Mouse (Mus musculus): ENCODE data around the gene Grap. TPM values are rescaled to one million over a fixed set of nuclear protein-coding genes. Genes with fewer than 3 reads are reported as not detected.

Grap gene
- polyA plus RNA-seq, 1 experiment from 2014 or later = 4.9 TPM

GRCm38 (mm10) chr11:61671781-61672383 is 18.8 kb downstream of the Grap start:
- 68% methylated on average over 18 of the region's 19 CpGs for WGBS
- no peak for ATAC-seq (ENCODE audit: low FRiP score, low TSS enrichment)
- Histone ChIP-seq H3K4me3 (ENCODE audit: low read depth, low read length) (no peak overlapping the region), H3K4me1 (replicated peaks; ENCODE audit: control insufficient read depth, insufficient read depth) (0 out of 2 replicates have a peak, but pooled peaks cover 2% of the 10 kb centered on the region), H3K36me3 (ENCODE audit: control insufficient read depth, insufficient read depth, low read length) (no peaks in the 10 kb centered on the region), H3K27ac (replicated peaks) (no peak overlapping the region), H3K9me3 (ENCODE audit: control insufficient read depth, low read length) (no peaks in the 10 kb centered on the region), H3K4me2 (replicated peaks; ENCODE audit: low read depth) (no peak overlapping the region), H3K27me3 (ENCODE audit: control insufficient read depth, insufficient read depth, low read length) (no peaks in the 10 kb centered on the region), H3K9ac (ENCODE audit: low read length) (no peak overlapping the region)
- TF ChIP-seq EP300 (optimal IDR thresholded peaks at IDR 0.05) (no peak), CTCF (IDR thresholded peaks at IDR 0.05; ENCODE audit: low read depth) (no peak)
- no peak for DNase-seq (ENCODE audit: low spot score)

GRCm38 (mm10) chr11:61673686-61674085 is 20.6 kb downstream of the Grap start:
- TF ChIP-seq CTCF (IDR thresholded peaks at IDR 0.05; ENCODE audit: low read depth) (peak; percentile 57), EP300 (optimal IDR thresholded peaks at IDR 0.05) (no peak)
- ATAC-seq (ENCODE audit: low FRiP score, low TSS enrichment) (no peak), DNase-seq (ENCODE audit: low spot score) (peak; percentile 46)
- H3K27me3 ChIP-seq (ENCODE audit: control insufficient read depth, insufficient read depth, low read length) = no peaks in the 10 kb centered on the region
- H3K4me1 ChIP-seq (replicated peaks; ENCODE audit: control insufficient read depth, insufficient read depth) = 0 out of 2 replicates have a peak, but pooled peaks cover 2% of the 10 kb centered on the region
- H3K27ac ChIP-seq (replicated peaks) = no peak overlapping the region
- H3K9me3 ChIP-seq (ENCODE audit: control insufficient read depth, low read length) = no peaks in the 10 kb centered on the region
- H3K36me3 ChIP-seq (ENCODE audit: control insufficient read depth, insufficient read depth, low read length) = no peaks in the 10 kb centered on the region
- no peak overlapping the region for H3K4me2 ChIP-seq (replicated peaks; ENCODE audit: low read depth)
- WGBS = 45% methylated on average over 8 of the region's 8 CpGs
- H3K4me3 ChIP-seq (ENCODE audit: low read depth, low read length) = no peak overlapping the region
- H3K9ac ChIP-seq (ENCODE audit: low read length) = no peak overlapping the region

- Histone ChIP-seq H3K4me1 (replicated peaks; ENCODE audit: control insufficient read depth, insufficient read depth) (0 out of 2 replicates have a peak, but pooled peaks cover 2% of the 10 kb centered on the region), H3K4me2 (replicated peaks; ENCODE audit: low read depth) (no peak overlapping the region), H3K36me3 (ENCODE audit: control insufficient read depth, insufficient read depth, low read length) (no peaks in the 10 kb centered on the region), H3K9me3 (ENCODE audit: control insufficient read depth, low read length) (no peaks in the 10 kb centered on the region), H3K4me3 (ENCODE audit: low read depth, low read length) (no peak overlapping the region), H3K9ac (ENCODE audit: low read length) (no peak overlapping the region), H3K27me3 (ENCODE audit: control insufficient read depth, insufficient read depth, low read length) (no peaks in the 10 kb centered on the region), H3K27ac (replicated peaks) (no peak overlapping the region)
- no peak for TF ChIP-seq EP300 (optimal IDR thresholded peaks at IDR 0.05)
- no peak for TF ChIP-seq CTCF (IDR thresholded peaks at IDR 0.05; ENCODE audit: low read depth)
- 37% methylated on average over 19 of the region's 19 CpGs for WGBS
- DNase-seq (ENCODE audit: low spot score) (no peak), ATAC-seq (ENCODE audit: low FRiP score, low TSS enrichment) (peak; percentile 27)
Observed at GRCm38 (mm10) chr11:61674151-61674838, 21.2 kb downstream of the Grap start.

GRCm38 (mm10) chr11:61674839-61675159 is 21.7 kb downstream of the Grap start:
- no peak overlapping the region for H3K4me3 ChIP-seq (ENCODE audit: low read depth, low read length)
- no peaks in the 10 kb centered on the region for H3K27me3 ChIP-seq (ENCODE audit: control insufficient read depth, insufficient read depth, low read length)
- ATAC-seq (ENCODE audit: low FRiP score, low TSS enrichment) (peak; percentile 39; the same call in 1 of the 2 replicates), DNase-seq (ENCODE audit: low spot score) (peak; percentile 63)
- H3K4me1 ChIP-seq (replicated peaks; ENCODE audit: control insufficient read depth, insufficient read depth) = 0 out of 2 replicates have a peak, but pooled peaks cover 2% of the 10 kb centered on the region
- H3K4me2 ChIP-seq (replicated peaks; ENCODE audit: low read depth) = no peak overlapping the region
- WGBS = 14% methylated on average over 8 of the region's 8 CpGs
- no peak overlapping the region for H3K9ac ChIP-seq (ENCODE audit: low read length)
- H3K9me3 ChIP-seq (ENCODE audit: control insufficient read depth, low read length) = no peaks in the 10 kb centered on the region
- no peaks in the 10 kb centered on the region for H3K36me3 ChIP-seq (ENCODE audit: control insufficient read depth, insufficient read depth, low read length)
- H3K27ac ChIP-seq (replicated peaks) = no peak overlapping the region
- no peak for TF ChIP-seq EP300 (optimal IDR thresholded peaks at IDR 0.05)
- peak; percentile 71 for TF ChIP-seq CTCF (IDR thresholded peaks at IDR 0.05; ENCODE audit: low read depth)

- Histone ChIP-seq H3K9me3 (ENCODE audit: control insufficient read depth, low read length) (no peaks in the 10 kb centered on the region), H3K4me2 (replicated peaks; ENCODE audit: low read depth) (no peak overlapping the region), H3K27me3 (ENCODE audit: control insufficient read depth, insufficient read depth, low read length) (no peaks in the 10 kb centered on the region), H3K4me3 (ENCODE audit: low read depth, low read length) (no peak overlapping the region), H3K36me3 (ENCODE audit: control insufficient read depth, insufficient read depth, low read length) (no peaks in the 10 kb centered on the region), H3K9ac (ENCODE audit: low read length) (no peak overlapping the region), H3K4me1 (replicated peaks; ENCODE audit: control insufficient read depth, insufficient read depth) (0 out of 2 replicates have a peak, but pooled peaks cover 2% of the 10 kb centered on the region), H3K27ac (replicated peaks) (no peak overlapping the region)
- no peak for DNase-seq (ENCODE audit: low spot score)
- TF ChIP-seq EP300 (optimal IDR thresholded peaks at IDR 0.05) (no peak), CTCF (IDR thresholded peaks at IDR 0.05; ENCODE audit: low read depth) (no peak)
- WGBS = 28% methylated on average over 2 of the region's 2 CpGs
- ATAC-seq (ENCODE audit: low FRiP score, low TSS enrichment) = no peak
Observed at GRCm38 (mm10) chr11:61675332-61675731, 22.3 kb downstream of the Grap start.
